Mouse (Mus musculus): Measurements from ENCODE around the gene Sugct.

DNA sequence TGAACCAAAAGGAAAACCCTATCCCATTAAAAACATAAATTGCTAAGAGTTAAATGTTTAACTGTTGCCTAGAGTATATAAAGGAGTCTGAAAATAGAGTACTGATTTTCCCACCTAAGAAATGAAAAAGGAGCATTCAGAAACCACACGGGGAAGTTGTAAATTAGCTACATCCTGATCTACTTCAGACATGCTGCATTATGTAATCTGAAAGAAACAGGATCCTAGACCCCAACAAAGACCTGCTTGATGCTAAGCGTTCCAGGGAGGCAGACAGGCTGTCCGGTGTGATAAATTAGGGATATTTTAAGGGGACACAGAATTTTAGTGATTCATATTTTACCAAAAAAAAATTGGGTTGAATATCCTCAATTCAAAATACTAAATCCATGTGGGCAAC lies 579.3 kb downstream of the Sugct start:
- no peak for TF ChIP-seq POLR2A (IDR thresholded peaks at IDR 0.05; ENCODE audit: insufficient read length, low read depth)
- TF ChIP-seq USF1 (IDR thresholded peaks at IDR 0.05; ENCODE audit: low read depth) = no peak
- TF ChIP-seq REST (IDR thresholded peaks at IDR 0.05; ENCODE audit: insufficient read depth, insufficient read length) = no peak
- TF ChIP-seq MYOG (IDR thresholded peaks at IDR 0.05; ENCODE audit: control insufficient read depth in 1 of 3, insufficient read depth in 1 of 3, insufficient read length in 2 of 3, low read depth in 2 of 3) = no peak
- TF ChIP-seq CEBPB (IDR thresholded peaks at IDR 0.05; ENCODE audit: insufficient read depth, poor library complexity, severe bottlenecking) = no peak
- TF ChIP-seq TCF12 (IDR thresholded peaks at IDR 0.05; ENCODE audit: insufficient read depth, poor library complexity, severe bottlenecking) = no peak
- no peak for TF ChIP-seq MAX (IDR thresholded peaks at IDR 0.05; ENCODE audit: low read depth)
- TF ChIP-seq E2F4 (IDR thresholded peaks at IDR 0.05; ENCODE audit: insufficient read depth) = no peak
- TF ChIP-seq POLR2AphosphoS2 (IDR thresholded peaks at IDR 0.05; ENCODE audit: insufficient read length, low read depth) = no peak
- TF ChIP-seq MYOD1 (IDR thresholded peaks at IDR 0.05; ENCODE audit: control insufficient read depth in 1 of 3, insufficient read length in 2 of 3, low read depth in 2 of 3) = no peak
- no peak for TF ChIP-seq SRF (IDR thresholded peaks at IDR 0.05; ENCODE audit: control insufficient read depth, insufficient read length, low read depth)
